Mouse (Mus musculus) layer of hippocampus, postnatal 36 days (tissue): Measurements from ENCODE around the gene Dcaf8. TPM values are rescaled to one million over a fixed set of nuclear protein-coding genes. Genes with fewer than 3 reads are reported as not detected.

Experiments used
- DNase-seq, 2 experiments: peaks; one replicate each; pipeline ENCODE4 v3.0.0; 2022
- total RNA-seq, 2 experiments: library from RNA; stranded (reverse); gene quantifications; 2 replicates each; pipeline ENCODE4 v1.2.3; 2021

Dcaf8 gene
- total RNA-seq, 2 experiments from 2014 or later: 103 to 105 TPM

- peak; percentile 33 to 35 for DNase-seq
Measured at GRCm38 (mm10) chr1:172148279-172148954, 533 bp downstream of the Dcaf8 start.

GRCm38 (mm10) chr1:172148955-172149815 lies 1.3 kb downstream of the Dcaf8 start:
- no peak for DNase-seq

- no peak for DNase-seq
Measured at GRCm38 (mm10) chr1:172154536-172154935, 6.7 kb downstream of the Dcaf8 start.

- DNase-seq: no peak
Measured at GRCm38 (mm10) chr1:172155518-172155917, 7.6 kb downstream of the Dcaf8 start.

GRCm38 (mm10) chr1:172159970-172160369 lies 12.1 kb downstream of the Dcaf8 start:
- no peak for DNase-seq

DNA sequence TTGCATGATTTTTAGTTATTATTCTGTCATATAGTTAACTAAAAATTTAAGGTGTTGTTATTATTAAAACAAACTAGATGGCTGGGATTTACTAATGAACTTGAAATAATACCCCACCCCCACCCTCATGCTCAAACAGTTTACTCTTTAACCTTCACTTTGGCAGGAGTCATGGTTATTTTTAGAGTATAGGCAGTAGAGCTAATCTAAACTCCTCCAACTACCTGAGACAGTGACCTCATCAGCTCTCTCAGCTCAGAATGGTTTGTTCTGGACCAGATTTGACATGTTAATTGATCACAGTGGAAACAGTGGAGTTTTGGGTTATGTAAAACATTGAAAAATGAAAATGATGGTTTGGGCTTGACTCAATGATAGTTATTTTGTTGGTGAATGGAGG lies 12.6 kb downstream of the Dcaf8 start:
- DNase-seq: no peak

- no peak for DNase-seq
Measured at GRCm38 (mm10) chr1:172162009-172162408, 14.1 kb downstream of the Dcaf8 start.

GRCm38 (mm10) chr1:172162959-172163358 lies 15.1 kb downstream of the Dcaf8 start:
- no peak for DNase-seq

DNA sequence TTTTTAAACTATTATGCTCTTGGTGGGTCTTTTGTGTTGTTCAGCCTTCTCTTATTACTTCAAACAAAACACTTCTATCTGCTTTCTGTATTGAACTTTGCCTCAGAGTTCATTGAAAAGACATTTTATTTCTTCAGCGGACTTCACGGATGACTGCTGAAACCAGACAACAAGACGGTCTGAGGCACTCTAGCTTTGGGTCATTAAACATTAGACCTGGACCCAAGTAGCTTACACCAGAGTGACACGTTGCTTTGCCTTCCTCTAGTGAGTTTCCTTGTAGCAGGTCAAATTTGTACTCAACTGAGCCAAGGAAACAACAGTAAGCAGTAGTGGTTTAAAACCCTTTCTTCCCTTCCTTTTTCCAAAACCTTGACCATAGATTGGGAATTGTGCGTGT lies 20.0 kb downstream of the Dcaf8 start:
- no peak for DNase-seq

- DNase-seq: no peak
Measured at GRCm38 (mm10) chr1:172169809-172170208, 21.9 kb downstream of the Dcaf8 start.

- no peak for DNase-seq
Measured at GRCm38 (mm10) chr1:172172381-172172780, 24.5 kb downstream of the Dcaf8 start.

DNA sequence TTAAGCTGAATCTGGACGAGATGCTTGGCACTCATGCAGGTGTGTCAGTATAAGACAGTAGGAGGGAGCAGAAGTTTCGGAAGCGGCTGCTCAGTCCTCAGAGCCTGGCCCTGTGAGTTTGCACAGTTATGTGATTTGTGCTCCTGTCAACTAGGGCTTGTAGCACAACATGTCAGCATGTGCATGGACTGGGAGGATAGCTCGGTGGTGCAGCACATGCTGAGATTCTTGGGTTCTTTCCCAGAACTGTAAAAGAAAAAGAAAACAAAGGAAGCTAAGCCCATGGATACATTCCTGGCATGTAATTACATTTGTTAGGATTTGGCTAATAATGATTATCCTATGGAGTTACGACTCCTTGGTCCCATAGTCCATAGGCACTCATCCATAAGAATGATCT lies 25.3 kb downstream of the Dcaf8 start:
- no peak for DNase-seq

GRCm38 (mm10) chr1:172177791-172178190 lies 29.9 kb downstream of the Dcaf8 start:
- no peak for DNase-seq

GRCm38 (mm10) chr1:172179102-172179501 lies 31.2 kb downstream of the Dcaf8 start:
- DNase-seq: no peak

DNA sequence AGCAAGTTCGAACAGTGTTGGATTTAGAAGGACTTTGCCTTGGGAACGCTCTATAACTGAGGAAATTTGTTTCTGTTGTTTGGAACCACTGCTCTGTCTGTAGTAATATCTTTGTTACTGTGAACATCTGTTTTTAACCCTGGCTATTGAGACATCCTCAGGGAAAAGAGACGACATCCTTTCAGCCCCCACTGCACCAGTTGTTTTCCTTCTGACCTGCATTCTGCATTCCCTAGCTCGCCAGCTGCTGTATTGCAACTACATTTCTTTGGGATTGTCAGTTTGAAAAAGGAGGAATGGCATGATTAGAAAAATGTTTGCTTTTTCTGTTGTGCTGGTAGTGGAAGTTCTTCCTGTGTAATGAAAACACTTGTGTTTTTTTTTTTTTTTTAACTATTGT lies 33.0 kb downstream of the Dcaf8 start:
- DNase-seq: no peak

GRCm38 (mm10) chr1:172181777-172182176 lies 33.9 kb downstream of the Dcaf8 start:
- DNase-seq: no peak

- no peak for DNase-seq
Measured at GRCm38 (mm10) chr1:172183056-172183455, 35.2 kb downstream of the Dcaf8 start.

DNA sequence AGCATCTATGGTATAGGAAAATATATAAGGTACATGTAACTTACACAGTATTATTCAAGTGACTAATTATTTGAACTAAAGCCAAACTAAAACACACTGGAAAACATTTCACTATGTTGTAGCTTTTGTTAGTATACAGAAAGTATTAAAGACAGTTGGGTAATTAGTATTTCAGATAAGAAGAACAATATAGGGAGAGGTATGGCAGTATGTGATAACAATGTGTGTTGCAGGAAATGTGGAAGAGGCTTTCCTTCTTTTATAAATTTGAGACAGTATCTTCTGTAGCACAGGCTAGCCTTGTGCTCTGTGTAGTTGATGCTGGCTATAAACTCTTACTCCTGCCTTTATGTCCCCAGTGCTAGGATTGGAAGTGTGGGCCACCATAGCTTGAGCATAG lies 36.0 kb downstream of the Dcaf8 start:
- DNase-seq: no peak

DNA sequence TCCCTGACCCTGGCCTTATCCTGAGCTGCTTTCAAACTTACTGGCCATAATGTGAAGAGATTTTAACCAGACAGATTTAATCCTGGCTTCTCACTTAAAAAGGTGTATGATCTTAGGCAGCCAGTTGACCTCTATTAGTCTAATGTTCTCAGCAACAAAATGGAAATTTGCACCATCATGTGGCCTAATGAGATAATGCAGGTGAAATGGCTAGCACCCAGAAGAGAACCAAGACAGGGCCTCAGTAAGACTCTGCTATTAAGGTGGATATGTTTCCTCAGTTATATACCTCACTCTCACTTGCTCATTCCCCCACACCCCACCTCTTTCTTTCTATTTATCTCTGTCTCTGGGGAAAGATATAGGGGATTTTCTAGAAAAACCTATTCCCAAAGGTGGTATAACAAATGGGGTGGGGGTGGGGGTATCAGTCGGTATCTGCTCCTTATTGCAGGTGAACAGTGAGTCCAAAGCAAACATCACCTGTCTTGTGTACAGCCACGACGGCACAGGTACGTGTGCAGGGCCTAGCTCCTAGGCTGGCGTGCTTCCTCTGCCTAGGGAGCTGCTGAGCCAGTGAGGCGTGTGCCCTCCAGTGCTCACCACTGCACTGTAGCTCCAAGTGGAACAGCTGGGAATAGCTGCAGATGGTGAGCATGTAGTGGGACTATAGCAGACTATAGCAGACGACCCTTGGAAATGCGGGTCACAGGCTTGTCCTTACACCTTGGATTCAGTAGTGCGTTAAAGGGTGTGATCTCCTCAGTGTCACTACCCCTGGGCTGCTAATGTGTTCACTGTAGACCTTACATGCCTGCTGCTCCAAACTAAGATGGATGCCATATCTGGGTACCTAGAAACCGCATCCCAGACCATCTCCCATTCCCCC lies 38.8 kb downstream of the Dcaf8 start:
- no peak for DNase-seq

GRCm38 (mm10) chr1:172188891-172189290 lies 41.0 kb downstream of the Dcaf8 start:
- DNase-seq: no peak

- no peak for DNase-seq
Measured at GRCm38 (mm10) chr1:172191578-172191977, 43.7 kb downstream of the Dcaf8 start.

- DNase-seq: no peak
Measured at GRCm38 (mm10) chr1:172192217-172192616, 44.3 kb downstream of the Dcaf8 start.

GRCm38 (mm10) chr1:172194435-172194834 lies 46.6 kb downstream of the Dcaf8 start:
- peak in 1 of 2 experiments; percentile 3 for DNase-seq
